Mouse (Mus musculus) liver, embryonic 14.5 days (tissue): ENCODE measurements around the gene Kidins220. TPM values are rescaled to one million over a fixed set of nuclear protein-coding genes. Genes with fewer than 3 reads are reported as not detected.

ENCODE experiments used
- ATAC-seq: fragments of 200-750 bp; cut with Nextera tagmentation; 2 replicates; pipeline ENCODE4 v1.8.0; 2017; ENCODE audit warnings: moderate number of reproducible peaks, mild to moderate bottlenecking, moderate library complexity; ENCODE audit not compliant: insufficient read depth
- DNase-seq, 3 experiments: peaks; one replicate each; pipeline ENCODE4 v3.0.0-alpha.2; 2012 to 2013; ENCODE audit warnings: low read depth in 3 of 3, low spot score in 3 of 3
- H3K27ac ChIP-seq: fragments of 300-500 bp; sonication (generic); 2 replicates; pipeline ENCODE4 v1.5.1; 2014; ENCODE audit warnings: moderate library complexity, mild to moderate bottlenecking, control low read depth, inconsistent platforms
- H3K27me3 ChIP-seq: fragments of 300-500 bp; sonication (generic); 2 replicates; pipeline ENCODE4 v1.6.1; 2014; ENCODE audit warnings: mild to moderate bottlenecking, low read length, moderate library complexity; ENCODE audit not compliant: control insufficient read depth, insufficient read depth
- H3K36me3 ChIP-seq: fragments of 300-500 bp; sonication (generic); replicated peaks from 2 replicates; pipeline ENCODE4 v1.6.1; 2014; ENCODE audit warnings: low read depth; ENCODE audit not compliant: control insufficient read depth, insufficient read depth
- H3K4me1 ChIP-seq, 2 experiments: fragments of 200-500 bp in 1 of 2; fragments of 300-500 bp in 1 of 2; sonication (generic) in 1 of 2; replicated peaks; 2 replicates each; pipeline ENCODE4 v1.6.1; 2012 to 2014; ENCODE audit warnings: antibody characterized with exemption in 1 of 2, inconsistent platforms in 1 of 2, low read length in 1 of 2; ENCODE audit not compliant: control insufficient read depth in 2 of 2, insufficient read depth in 2 of 2
- H3K4me2 ChIP-seq: fragments of 300-500 bp; sonication (generic); 2 replicates; pipeline ENCODE4 v1.6.1; 2014; ENCODE audit warnings: low read depth, mild to moderate bottlenecking, control low read depth, moderate library complexity
- H3K4me3 ChIP-seq, 2 experiments: fragments of 200-500 bp in 1 of 2; fragments of 300-500 bp in 1 of 2; sonication (generic) in 1 of 2; 2 replicates each; pipeline ENCODE4 v1.5.1; 2012 to 2014; ENCODE audit warnings: low read depth in 2 of 2, low read length in 2 of 2, mild to moderate bottlenecking in 2 of 2, control low read depth in 1 of 2, inconsistent platforms in 1 of 2, moderate library complexity in 1 of 2; ENCODE audit not compliant: insufficient read depth in 1 of 2
- H3K9ac ChIP-seq: fragments of 300-500 bp; sonication (generic); replicated peaks from 2 replicates; pipeline ENCODE4 v1.6.1; 2014; ENCODE audit warnings: mild to moderate bottlenecking, control low read depth, moderate library complexity
- H3K9me3 ChIP-seq: fragments of 300-500 bp; sonication (generic); 2 replicates; pipeline ENCODE4 v1.6.1; 2016; ENCODE audit warnings: low read length, mixed read lengths; ENCODE audit not compliant: control insufficient read depth
- CTCF ChIP-seq: IDR thresholded peaks from 2 replicates; pipeline ENCODE4 v1.5.1; 2016; ENCODE audit warnings: antibody characterized with exemption, low read depth, control low read depth
- EP300 ChIP-seq: IDR thresholded peaks from 2 replicates; pipeline ENCODE4 v1.6.1; 2016; ENCODE audit warnings: antibody characterized with exemption, low read depth
- WGBS: fragments of 180-500 bp; shearing (Covaris S2); extraction: QIAGEN DNeasy Blood & Tissue Kit; methylation state at CpG from one replicate; pipeline ENCODE4 v1.1.7; 2014; ENCODE audit not compliant: insufficient replicate concordance; 5-methylcytosine and 5-hydroxymethylcytosine counted together
- polyA plus RNA-seq, 2 experiments: library from polyadenylated mRNA; depleted of rRNA in 1 of 2; stranded (reverse) in 1 of 2; unstranded in 1 of 2; fragments of >200 nt; fragmentation: Nextera tagmentation in 1 of 2; extraction: Ambion mirVana in 1 of 2; gene quantifications; 2 replicates each; pipeline versions ENCODE4 v1.2.1 to v1.2.3; 2012 to 2014

The Kidins220 gene
- polyA plus RNA-seq, 2 experiments: 7.9 to 9.4 TPM

DNA sequence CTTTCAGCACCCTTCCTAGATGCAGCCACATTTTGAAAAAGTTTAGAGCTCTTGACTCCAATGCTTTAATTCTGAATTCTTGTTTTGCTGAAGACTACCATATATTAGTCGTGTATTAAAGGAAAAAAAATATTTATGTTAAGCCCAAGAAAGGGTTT, 122.2 kb downstream of the Kidins220 start, which contains the start of gene Id2:
TSS of gene Id2 (minus strand) at position 89 of the 158 bp plus-strand sequence.
- H3K36me3 ChIP-seq: no peaks in the 10 kb centered on the region
- peak within 1 kb of the TSS; percentile 40; the same call in 1 of the 2 replicates for H3K9ac ChIP-seq
- H3K4me3 ChIP-seq: peak within 1 kb of the TSS; percentile 49 to 77
- DNase-seq (no peak), ATAC-seq (no peak)
- no peaks in the 10 kb centered on the region for H3K9me3 ChIP-seq
- peak within 1 kb of the TSS; percentile 69 for H3K4me2 ChIP-seq
- WGBS: 0% methylated on average over 1 of the region's 1 CpGs
- H3K27ac ChIP-seq: peak within 1 kb of the TSS; percentile 3
- H3K4me1 ChIP-seq: 0 out of 4 replicates have a peak, but pooled peaks cover 0 to 2% of the 10 kb centered on the region in 2 experiments
- H3K27me3 ChIP-seq: peaks cover 92% of the 10 kb centered on the region
- TF ChIP-seq EP300 (no peak), CTCF (no peak)

DNA sequence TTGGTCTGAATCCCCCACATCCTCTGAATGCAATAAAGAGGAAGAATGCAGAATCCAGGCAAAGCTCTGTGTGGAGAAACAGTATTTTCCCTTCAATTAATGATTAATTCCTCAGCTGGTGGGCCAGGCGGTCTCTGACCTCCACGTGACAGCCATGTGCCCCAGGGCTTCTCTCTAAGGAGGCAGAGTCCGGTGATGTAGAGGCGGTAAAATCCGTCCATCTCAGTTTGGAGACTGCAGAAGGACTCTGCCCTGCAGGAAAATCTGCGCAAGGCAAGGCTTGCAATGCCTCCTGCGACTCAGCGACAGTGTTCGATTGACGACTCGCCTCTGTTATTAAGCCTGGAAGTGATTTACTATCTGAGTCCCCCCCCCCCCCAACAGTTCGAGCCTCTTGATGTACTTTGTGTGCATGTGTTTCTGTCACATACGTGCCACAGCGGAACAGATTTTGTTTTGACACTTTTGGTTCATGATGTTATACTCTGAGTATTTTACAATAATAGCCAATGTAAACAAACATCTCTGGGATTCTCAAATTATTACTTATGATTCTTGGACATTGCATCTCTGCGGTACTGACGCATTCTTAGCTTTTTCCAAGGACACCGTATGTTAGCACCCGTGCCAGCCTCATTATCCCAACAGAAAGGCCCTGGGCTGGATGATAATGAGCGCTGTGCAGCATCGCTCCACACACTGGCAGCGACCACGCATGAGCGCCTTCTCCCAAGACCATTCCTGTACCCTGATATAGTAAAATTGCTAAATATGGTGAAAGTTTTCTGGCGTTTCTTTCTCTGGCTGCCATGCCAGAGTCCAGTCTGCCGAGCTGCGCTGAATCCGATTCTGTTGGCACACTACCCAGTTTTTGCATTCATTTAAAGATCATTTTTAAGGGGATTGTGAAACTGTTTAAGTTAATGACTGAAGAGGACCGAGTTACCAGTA, 122.8 kb downstream of the Kidins220 start:
- H3K27me3 ChIP-seq: peaks cover 92% of the 10 kb centered on the region
- 7% methylated on average over 28 of the region's 28 CpGs for WGBS
- H3K9me3 ChIP-seq: no peaks in the 10 kb centered on the region
- peak overlapping the region; percentile 69 for H3K4me2 ChIP-seq
- TF ChIP-seq EP300 (no peak), CTCF (no peak)
- no peak for ATAC-seq
- no peak overlapping the region for H3K9ac ChIP-seq
- 0 out of 4 replicates have a peak, but pooled peaks cover 0 to 2% of the 10 kb centered on the region in 2 experiments for H3K4me1 ChIP-seq
- H3K27ac ChIP-seq: peak overlapping the region; percentile 2
- peak overlapping the region in 1 of 2 experiments; percentile 49; a peak in 1 of 4 replicates for H3K4me3 ChIP-seq
- no peak for DNase-seq
- H3K36me3 ChIP-seq: no peaks in the 10 kb centered on the region

DNA sequence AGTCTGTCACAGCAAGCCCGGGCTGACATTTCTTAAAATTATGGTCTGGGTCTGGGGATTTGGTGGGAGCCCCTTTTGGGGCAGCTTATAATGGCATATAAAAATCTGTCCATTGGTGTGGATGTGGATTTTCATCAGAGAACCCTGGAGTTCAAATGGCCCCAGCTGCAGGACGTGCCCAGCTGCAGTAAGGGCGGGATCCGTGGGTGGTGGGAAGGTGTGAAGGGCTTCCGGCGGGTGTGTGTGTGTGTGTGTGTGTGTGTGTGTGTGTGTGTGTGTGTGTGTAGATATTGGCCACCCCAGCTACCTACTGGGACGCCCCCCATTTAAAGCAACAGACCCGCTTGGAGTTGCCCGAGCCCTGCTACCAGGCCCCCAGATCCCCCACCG, 123.4 kb downstream of the Kidins220 start:
- Histone ChIP-seq H3K4me1 (0 out of 4 replicates have a peak, but pooled peaks cover 0 to 2% of the 10 kb centered on the region in 2 experiments), H3K27ac (peak overlapping the region; percentile 18), H3K4me3 (peak overlapping the region; percentile 33 to 41), H3K27me3 (peaks cover 85% of the 10 kb centered on the region), H3K9me3 (no peaks in the 10 kb centered on the region), H3K9ac (no peak overlapping the region), H3K36me3 (no peaks in the 10 kb centered on the region), H3K4me2 (peak overlapping the region; percentile 56)
- ATAC-seq (no peak), DNase-seq (no peak)
- TF ChIP-seq EP300: no peak
- TF ChIP-seq CTCF: no peak
- 4% methylated on average over 10 of the region's 10 CpGs for WGBS

DNA sequence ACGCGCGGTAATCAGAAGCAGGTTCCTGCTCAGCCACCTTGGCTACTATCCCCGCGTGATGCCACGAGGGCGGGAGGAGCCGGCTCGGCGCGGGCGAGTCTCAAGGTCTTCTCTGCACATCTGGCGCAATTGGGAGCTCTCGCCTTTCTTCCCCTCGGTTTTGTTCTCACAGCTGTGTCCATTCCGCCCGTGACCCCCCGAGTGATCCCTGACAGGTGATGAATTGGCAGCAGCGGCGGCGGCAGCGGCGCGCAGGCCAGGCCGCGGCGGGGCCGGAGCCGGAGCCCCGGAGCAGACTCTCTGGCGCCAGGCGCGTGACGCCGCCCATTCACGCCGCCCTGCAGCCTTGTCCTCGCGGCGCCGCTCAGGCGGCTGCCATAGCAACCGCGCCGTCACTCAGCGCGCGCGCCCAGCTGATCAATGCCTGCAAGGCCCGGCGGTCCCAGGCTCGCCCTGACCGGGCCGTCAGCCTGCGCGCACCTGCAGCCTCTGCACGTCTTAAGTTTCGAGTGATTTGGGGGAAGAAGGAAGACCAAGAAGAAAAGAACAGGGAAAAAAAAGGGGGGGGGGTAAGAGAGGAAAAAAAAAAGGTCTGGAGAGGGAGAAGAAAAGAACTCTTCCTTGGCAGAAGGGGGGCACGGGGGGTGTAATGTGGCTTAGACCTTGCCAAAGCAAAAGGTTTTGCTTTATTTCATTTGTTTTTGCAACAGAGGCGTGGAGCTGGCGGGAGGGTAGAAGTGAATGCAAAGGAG, 124.0 kb downstream of the Kidins220 start:
- no peak for TF ChIP-seq CTCF
- no peak for TF ChIP-seq EP300
- H3K36me3 ChIP-seq: no peaks in the 10 kb centered on the region
- under 1% methylated on average over 61 of the region's 61 CpGs for WGBS
- DNase-seq: peak; percentile 40 to 52 (median 40)
- peaks cover 0 to 3% of the 10 kb centered on the region in 2 experiments; a peak in 1 of 4 replicates for H3K4me1 ChIP-seq
- ATAC-seq: peak; percentile 50
- H3K4me2 ChIP-seq: peak overlapping the region; percentile 56
- peak overlapping the region; percentile 33 to 41 for H3K4me3 ChIP-seq
- peak overlapping the region; percentile 18; the same call in 1 of the 2 replicates for H3K27ac ChIP-seq
- no peak overlapping the region for H3K9ac ChIP-seq
- peaks cover 80% of the 10 kb centered on the region for H3K27me3 ChIP-seq
- H3K9me3 ChIP-seq: no peaks in the 10 kb centered on the region

DNA sequence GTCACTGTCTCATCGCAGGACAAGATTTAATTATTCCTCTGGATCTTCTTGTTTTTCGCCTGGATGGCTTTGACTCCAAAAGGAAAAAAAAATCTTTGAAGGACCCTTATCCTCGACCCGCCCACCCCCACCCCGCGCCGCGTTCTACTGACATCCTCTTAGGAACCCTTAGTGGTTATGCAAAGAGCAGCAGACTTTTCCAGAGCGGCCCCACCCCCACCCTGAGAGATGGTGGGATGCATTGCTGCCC, 124.5 kb downstream of the Kidins220 start:
- WGBS: under 1% methylated on average over 9 of the region's 9 CpGs
- H3K36me3 ChIP-seq: no peaks in the 10 kb centered on the region
- DNase-seq: no peak
- H3K9ac ChIP-seq: no peak overlapping the region
- no peaks in the 10 kb centered on the region for H3K9me3 ChIP-seq
- H3K4me2 ChIP-seq: peak overlapping the region; percentile 56
- TF ChIP-seq EP300 (no peak), CTCF (no peak)
- no peak for ATAC-seq
- H3K4me1 ChIP-seq: peaks cover 0 to 4% of the 10 kb centered on the region in 2 experiments; a peak in 1 of 4 replicates
- no peak overlapping the region for H3K27ac ChIP-seq
- peaks cover 77% of the 10 kb centered on the region for H3K27me3 ChIP-seq
- peak overlapping the region in 1 of 2 experiments; percentile 41; a peak in 2 of 4 replicates for H3K4me3 ChIP-seq
